ENCODE assay signal across 8 mouse cellular contexts in the genomic region with DNA sequence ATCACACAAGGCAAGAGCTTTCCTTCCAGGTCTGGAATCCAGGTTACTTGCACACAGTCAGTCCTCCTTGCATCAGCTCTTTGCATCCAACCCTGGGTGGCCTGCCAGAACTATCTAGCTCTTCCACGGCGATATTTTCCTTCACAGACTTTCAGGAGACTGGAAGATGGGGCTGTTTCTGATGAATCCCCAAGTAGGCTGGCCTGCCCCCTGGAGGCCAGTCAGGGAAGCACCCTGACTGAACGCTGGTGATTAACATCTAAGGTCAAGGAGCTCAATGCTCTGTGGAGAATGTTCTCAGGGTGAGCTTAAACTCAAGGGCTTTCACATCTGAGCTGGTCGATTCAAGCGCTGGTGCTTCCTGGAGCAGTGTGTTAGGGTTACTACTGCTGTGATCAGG. TPM values are rescaled to one million over a fixed set of nuclear protein-coding genes. Genes with fewer than 3 reads are reported as not detected.
DNase-seq lines count a peak whose midpoint lies in the region; ATAC-seq and TF ChIP-seq lines count a peak whose summit lies in the region.

No protein-coding gene starts in this region.

- H3K9me3 ChIP-seq in hindbrain, embryonic 10.5 days, result no peaks in the 10 kb centered on the region
- no peaks in the 10 kb centered on the region for H3K9me3 ChIP-seq in hindbrain, embryonic 13.5 days
- H3K9me3 ChIP-seq in midbrain, postnatal 0 days (ENCODE audit: low read length), result no peaks in the 10 kb centered on the region
- H3K9me3 ChIP-seq in stomach, embryonic 14.5 days (ENCODE audit: control insufficient read depth, low read depth, low read length), result no peaks in the 10 kb centered on the region

- intact Hi-C loops in heart, postnatal 10 days (cut with DNase I), result loop anchor here (1.0 kb wide), 1 partner anchor 39 kb away; no protein-coding TSS in a partner anchor

- ATAC-seq in hindbrain, embryonic 13.5 days (ENCODE audit: low FRiP score), result no peak
- ATAC-seq in erythroblast, adult 5-6 weeks (replicated peaks; ENCODE audit: low FRiP score, poor library complexity, severe bottlenecking), result peak; percentile 63
- ATAC-seq in midbrain, postnatal 0 days (ENCODE audit: low FRiP score), result no peak
- no peak for ATAC-seq in stomach, embryonic 14.5 days (ENCODE audit: insufficient number of reproducible peaks, insufficient read depth, low FRiP score, low read depth)

- H3K9ac ChIP-seq in hindbrain, embryonic 13.5 days, result no peak overlapping the region
- no peak overlapping the region for H3K9ac ChIP-seq in midbrain, postnatal 0 days (replicated peaks; ENCODE audit: low read length, poor library complexity, severe bottlenecking)
- H3K9ac ChIP-seq in stomach, embryonic 14.5 days (replicated peaks; ENCODE audit: low read depth, low read length), result no peak overlapping the region

- no peak overlapping the region for H3K4me3 ChIP-seq in hindbrain, embryonic 10.5 days
- H3K4me3 ChIP-seq in hindbrain, embryonic 13.5 days, result no peak overlapping the region
- no peak overlapping the region for H3K4me3 ChIP-seq in bone marrow macrophage, adult 2 months (ENCODE audit: insufficient read depth, low read length)
- H3K4me3 ChIP-seq in midbrain, postnatal 0 days (ENCODE audit: low read depth, low read length), result no peak overlapping the region
- no peak overlapping the region for H3K4me3 ChIP-seq in stomach, embryonic 14.5 days (ENCODE audit: low read depth, low read length)

- peak overlapping the region; percentile 43; the same call in 1 of the 2 replicates for H3K27ac ChIP-seq in hindbrain, embryonic 10.5 days
- no peak overlapping the region for H3K27ac ChIP-seq in hindbrain, embryonic 13.5 days
- no peak overlapping the region for H3K27ac ChIP-seq in bone marrow macrophage, adult 2 months (ENCODE audit: insufficient read depth, low read depth, low read length)
- H3K27ac ChIP-seq in midbrain, postnatal 0 days (ENCODE audit: low read depth, low read length), result no peak overlapping the region
- peak overlapping the region; percentile 52; the same call in 1 of the 2 replicates for H3K27ac ChIP-seq in stomach, embryonic 14.5 days (ENCODE audit: low read length)

- H3K36me3 ChIP-seq in hindbrain, embryonic 10.5 days, result peaks cover 4% of the 10 kb centered on the region
- peaks cover 3% of the 10 kb centered on the region; the same call in 1 of the 2 replicates for H3K36me3 ChIP-seq in hindbrain, embryonic 13.5 days
- no peaks in the 10 kb centered on the region for H3K36me3 ChIP-seq in midbrain, postnatal 0 days (ENCODE audit: insufficient read depth, low read length)
- H3K36me3 ChIP-seq in stomach, embryonic 14.5 days (ENCODE audit: control insufficient read depth, insufficient read depth, low read length), result no peaks in the 10 kb centered on the region

- H3K27me3 ChIP-seq in hindbrain, embryonic 10.5 days (ENCODE audit: insufficient read depth, poor library complexity, severe bottlenecking), result no peaks in the 10 kb centered on the region
- no peaks in the 10 kb centered on the region for H3K27me3 ChIP-seq in hindbrain, embryonic 13.5 days
- no peaks in the 10 kb centered on the region for H3K27me3 ChIP-seq in midbrain, postnatal 0 days (ENCODE audit: insufficient read depth, low read length)
- no peaks in the 10 kb centered on the region for H3K27me3 ChIP-seq in stomach, embryonic 14.5 days (ENCODE audit: control insufficient read depth, insufficient read depth, low read length)

- TF ChIP-seq CTCF in bone marrow macrophage, adult 2 months (IDR thresholded peaks at IDR 0.05; ENCODE audit: low read depth, low read length), result peak; percentile 81
- TF ChIP-seq CTCF in midbrain, postnatal 0 days (IDR thresholded peaks at IDR 0.05), result peak; percentile 86

- H3K4me2 ChIP-seq in hindbrain, embryonic 13.5 days, result no peak overlapping the region
- no peak overlapping the region for H3K4me2 ChIP-seq in midbrain, postnatal 0 days (ENCODE audit: low read depth, low read length, poor library complexity, severe bottlenecking)
- no peak overlapping the region for H3K4me2 ChIP-seq in stomach, embryonic 14.5 days (replicated peaks; ENCODE audit: low read depth, low read length)

- TF ChIP-seq POLR2A in bone marrow macrophage, adult 2 months (IDR thresholded peaks at IDR 0.05; ENCODE audit: borderline replicate concordance, low read depth, low read length), result no peak

- 10% methylated on average over 5 of the region's 5 CpGs for WGBS in hindbrain, embryonic 10.5 days
- WGBS in hindbrain, embryonic 13.5 days, result 8% methylated on average over 5 of the region's 5 CpGs
- WGBS in midbrain, postnatal 0 days, result 3% methylated on average over 5 of the region's 5 CpGs
- 9% methylated on average over 5 of the region's 5 CpGs for WGBS in stomach, embryonic 14.5 days

- peaks cover 32% of the 10 kb centered on the region for H3K4me1 ChIP-seq in hindbrain, embryonic 10.5 days (replicated peaks)
- H3K4me1 ChIP-seq in hindbrain, embryonic 13.5 days (replicated peaks), result peaks cover 22% of the 10 kb centered on the region
- H3K4me1 ChIP-seq in bone marrow macrophage, adult 2 months (ENCODE audit: control insufficient read depth, insufficient read depth, low read length), result peaks cover 8% of the 10 kb centered on the region
- 0 out of 2 replicates have a peak, but pooled peaks cover 2% of the 10 kb centered on the region for H3K4me1 ChIP-seq in midbrain, postnatal 0 days (ENCODE audit: insufficient read depth, low read length)
- peaks cover 6% of the 10 kb centered on the region; the same call in 1 of the 2 replicates for H3K4me1 ChIP-seq in stomach, embryonic 14.5 days (ENCODE audit: control insufficient read depth, insufficient read depth, low read length)

- DNase-seq in hindbrain, embryonic 10.5 days (ENCODE audit: low spot score), result peak; percentile 82
- peak; percentile 69 to 82 for DNase-seq in heart, postnatal 10 days
- DNase-seq in layer of hippocampus, postnatal 14 days (ENCODE audit: low spot score in 2 of 2), result peak; percentile 69 to 75
- peak; percentile 64 for DNase-seq in midbrain, postnatal 0 days (ENCODE audit: low spot score)

RNA-seq across cellular contexts. Expression of a gene that starts 3.1 kb away (rescaled TPM):
- 85.4 and 89.4 TPM in 2 replicates for polyA plus RNA-seq in hindbrain, embryonic 10.5 days (2016; fragmentation: Nextera tagmentation; extraction: Ambion mirVana)
- polyA plus RNA-seq in hindbrain, embryonic 13.5 days (2015; fragmentation: Nextera tagmentation; extraction: Ambion mirVana), result 101 and 107 TPM in 2 replicates
- 30.5 and 35.3 TPM in 2 replicates for polyA plus RNA-seq in bone marrow macrophage, adult 2 months (2012; ENCODE audit: insufficient read depth, insufficient read length, missing spikeins)
- 11.9 and 12.5 TPM in 2 replicates for total RNA-seq in erythroblast, adult 5-6 weeks (2015; ENCODE audit: low replicate concordance)
- total RNA-seq in erythroblast, adult 5-6 weeks (2017; ENCODE audit: low replicate concordance), result 11.2 and 21.0 TPM in 2 replicates
- total RNA-seq in heart, postnatal 10 days (2021), result 10 to 100 TPM; 47.2 to 50.5 TPM
- 100 to 1,000 TPM; 126 to 127 TPM for total RNA-seq in layer of hippocampus, postnatal 14 days (2021)
- 94.1 and 123 TPM in 2 replicates for total RNA-seq in midbrain, postnatal 0 days (2014; rRNA removed)
- polyA plus RNA-seq in midbrain, postnatal 0 days (2015; fragmentation: Nextera tagmentation; extraction: Ambion mirVana), result 124 and 132 TPM in 2 replicates
- polyA plus RNA-seq in stomach, embryonic 14.5 days (2014; fragmentation: Nextera tagmentation; extraction: Ambion mirVana), result 90.4 and 95.0 TPM in 2 replicates

RNA-seq across cellular contexts. Expression of a gene that starts 9.5 kb away (rescaled TPM):
- polyA plus RNA-seq in hindbrain, embryonic 10.5 days (2016; fragmentation: Nextera tagmentation; extraction: Ambion mirVana), result 79.3 and 108 TPM in 2 replicates
- 90.9 and 106 TPM in 2 replicates for polyA plus RNA-seq in hindbrain, embryonic 13.5 days (2015; fragmentation: Nextera tagmentation; extraction: Ambion mirVana)
- not detected in 2 replicates for polyA plus RNA-seq in bone marrow macrophage, adult 2 months (2012; ENCODE audit: insufficient read depth, insufficient read length, missing spikeins)
- total RNA-seq in erythroblast, adult 5-6 weeks (2015; ENCODE audit: low replicate concordance), result not detected in 2 replicates
- total RNA-seq in erythroblast, adult 5-6 weeks (2017; ENCODE audit: low replicate concordance), result not detected in 2 replicates
- 10 to 100 TPM; 10.4 to 16.0 TPM for total RNA-seq in heart, postnatal 10 days (2021)
- total RNA-seq in layer of hippocampus, postnatal 14 days (2021), result 10 to 100 TPM; 56.1 to 56.9 TPM
- 40.4 and 59.5 TPM in 2 replicates for total RNA-seq in midbrain, postnatal 0 days (2014; rRNA removed)
- polyA plus RNA-seq in midbrain, postnatal 0 days (2015; fragmentation: Nextera tagmentation; extraction: Ambion mirVana), result 95.5 and 111 TPM in 2 replicates
- 66.2 and 72.2 TPM in 2 replicates for polyA plus RNA-seq in stomach, embryonic 14.5 days (2014; fragmentation: Nextera tagmentation; extraction: Ambion mirVana)

RNA-seq across cellular contexts. Expression of a gene that starts 22.4 kb away (rescaled TPM):
- 0.35 and 0.56 TPM in 2 replicates for polyA plus RNA-seq in hindbrain, embryonic 10.5 days (2016; fragmentation: Nextera tagmentation; extraction: Ambion mirVana)
- polyA plus RNA-seq in hindbrain, embryonic 13.5 days (2015; fragmentation: Nextera tagmentation; extraction: Ambion mirVana), result 0.61 and 0.78 TPM in 2 replicates
- polyA plus RNA-seq in bone marrow macrophage, adult 2 months (2012; ENCODE audit: insufficient read depth, insufficient read length, missing spikeins), result 1.5 and 1.9 TPM in 2 replicates
- 1.7 TPM in 1 of 2 replicates, not detected in the other for total RNA-seq in erythroblast, adult 5-6 weeks (2015; ENCODE audit: low replicate concordance)
- 0.26 and 0.42 TPM in 2 replicates for total RNA-seq in erythroblast, adult 5-6 weeks (2017; ENCODE audit: low replicate concordance)
- total RNA-seq in heart, postnatal 10 days (2021), result under 1 TPM; 0.62 to 0.92 TPM
- 1 to 10 TPM; 1.5 to 2.6 TPM for total RNA-seq in layer of hippocampus, postnatal 14 days (2021)
- total RNA-seq in midbrain, postnatal 0 days (2014; rRNA removed), result 0.44 and 0.52 TPM in 2 replicates
- 0.13 and 0.14 TPM in 2 replicates for polyA plus RNA-seq in midbrain, postnatal 0 days (2015; fragmentation: Nextera tagmentation; extraction: Ambion mirVana)
- 0.53 and 1.1 TPM in 2 replicates for polyA plus RNA-seq in stomach, embryonic 14.5 days (2014; fragmentation: Nextera tagmentation; extraction: Ambion mirVana)

RNA-seq across cellular contexts. Expression of a gene that starts 35.1 kb away (rescaled TPM):
- 0.52 and 1.3 TPM in 2 replicates for polyA plus RNA-seq in hindbrain, embryonic 10.5 days (2016; fragmentation: Nextera tagmentation; extraction: Ambion mirVana)
- 0.17 and 0.35 TPM in 2 replicates for polyA plus RNA-seq in hindbrain, embryonic 13.5 days (2015; fragmentation: Nextera tagmentation; extraction: Ambion mirVana)
- not detected in 2 replicates for polyA plus RNA-seq in bone marrow macrophage, adult 2 months (2012; ENCODE audit: insufficient read depth, insufficient read length, missing spikeins)
- not detected in 2 replicates for total RNA-seq in erythroblast, adult 5-6 weeks (2015; ENCODE audit: low replicate concordance)
- not detected in 2 replicates for total RNA-seq in erythroblast, adult 5-6 weeks (2017; ENCODE audit: low replicate concordance)
- total RNA-seq in heart, postnatal 10 days (2021), result not detected
- total RNA-seq in layer of hippocampus, postnatal 14 days (2021), result not detected
- not detected in 2 replicates for total RNA-seq in midbrain, postnatal 0 days (2014; rRNA removed)
- 0.10 and 0.28 TPM in 2 replicates for polyA plus RNA-seq in midbrain, postnatal 0 days (2015; fragmentation: Nextera tagmentation; extraction: Ambion mirVana)
- 0.17 TPM in 1 of 2 replicates, not detected in the other for polyA plus RNA-seq in stomach, embryonic 14.5 days (2014; fragmentation: Nextera tagmentation; extraction: Ambion mirVana)

RNA-seq across cellular contexts. Expression of a gene that starts 43.2 kb away (rescaled TPM):
- polyA plus RNA-seq in hindbrain, embryonic 10.5 days (2016; fragmentation: Nextera tagmentation; extraction: Ambion mirVana), result 62.0 and 67.1 TPM in 2 replicates
- polyA plus RNA-seq in hindbrain, embryonic 13.5 days (2015; fragmentation: Nextera tagmentation; extraction: Ambion mirVana), result 42.2 and 47.6 TPM in 2 replicates
- polyA plus RNA-seq in bone marrow macrophage, adult 2 months (2012; ENCODE audit: insufficient read depth, insufficient read length, missing spikeins), result 32.4 and 34.0 TPM in 2 replicates
- 15.0 and 17.3 TPM in 2 replicates for total RNA-seq in erythroblast, adult 5-6 weeks (2015; ENCODE audit: low replicate concordance)
- 7.0 and 11.8 TPM in 2 replicates for total RNA-seq in erythroblast, adult 5-6 weeks (2017; ENCODE audit: low replicate concordance)
- total RNA-seq in heart, postnatal 10 days (2021), result 10 to 100 TPM; 46.6 to 46.9 TPM
- 10 to 100 TPM; 63.5 to 65.7 TPM for total RNA-seq in layer of hippocampus, postnatal 14 days (2021)
- 32.2 and 38.9 TPM in 2 replicates for total RNA-seq in midbrain, postnatal 0 days (2014; rRNA removed)
- 50.1 and 56.6 TPM in 2 replicates for polyA plus RNA-seq in midbrain, postnatal 0 days (2015; fragmentation: Nextera tagmentation; extraction: Ambion mirVana)
- polyA plus RNA-seq in stomach, embryonic 14.5 days (2014; fragmentation: Nextera tagmentation; extraction: Ambion mirVana), result 27.1 and 35.3 TPM in 2 replicates

Comparison
In these comparisons a context has a peak if more than half of its experiments do, and no peak if none do; other contexts are left out.
1. H3K27ac ChIP-seq: peak in hindbrain, embryonic 10.5 days (single experiment) and stomach, embryonic 14.5 days (single experiment); none in hindbrain, embryonic 13.5 days (single experiment), bone marrow macrophage, adult 2 months (single experiment) and midbrain, postnatal 0 days (single experiment).
2. RNA of a gene that starts 9.5 kb away (polyA plus RNA-seq): 79.3 to 108 TPM in hindbrain, embryonic 10.5 days, 90.9 to 106 TPM in hindbrain, embryonic 13.5 days, 95.5 to 111 TPM in midbrain, postnatal 0 days and 66.2 to 72.2 TPM in stomach, embryonic 14.5 days; not detected in bone marrow macrophage, adult 2 months; every median in the first group is over 10 times any median in the second.
3. Peak in every context shown above with its lines, with median percentiles within 50 percentile points of each other: DNase-seq.